Mouse (Mus musculus) G1E (cell line): ENCODE results near the gene Olfr91. TPM values are rescaled to one million over a fixed set of nuclear protein-coding genes. Genes with fewer than 3 reads are reported as not detected.

Source experiments
- ATAC-seq: 2 replicates; pipeline ENCODE4 v1.8.0; 2016; ENCODE audit warnings: mild to moderate bottlenecking; ENCODE audit not compliant: insufficient number of reproducible peaks, poor library complexity, low FRiP score, severe bottlenecking; ENCODE audit errors: extremely low read depth
- DNase-seq: peaks from one replicate; pipeline ENCODE4 v3.0.0; 2012; ENCODE audit warnings: low spot score
- H3K27me3 ChIP-seq: 2 replicates; pipeline ENCODE4 v1.6.1; 2012; ENCODE audit warnings: mild to moderate bottlenecking, low read length, inconsistent platforms; ENCODE audit not compliant: insufficient read depth
- H3K36me3 ChIP-seq: replicated peaks from 2 replicates; pipeline ENCODE3; 2012; ENCODE audit warnings: mild to moderate bottlenecking, inconsistent platforms
- H3K4me1 ChIP-seq: 2 replicates; pipeline ENCODE4 v1.6.1; 2012; ENCODE audit warnings: low read depth, low read length, inconsistent platforms, mixed read lengths; ENCODE audit not compliant: insufficient read depth
- H3K4me3 ChIP-seq: 2 replicates; pipeline ENCODE4 v1.5.1; 2012; ENCODE audit warnings: low read depth, mild to moderate bottlenecking, inconsistent platforms, low read length, moderate library complexity, mixed read lengths
- H3K9me3 ChIP-seq: replicated peaks from 2 replicates; pipeline ENCODE4 v1.6.1; 2012; ENCODE audit warnings: inconsistent platforms
- CTCF ChIP-seq: IDR thresholded peaks from 2 replicates; pipeline ENCODE4 v1.5.1; 2012; ENCODE audit warnings: low read depth, low read length, inconsistent platforms, mixed read lengths
- GATA1 ChIP-seq: IDR thresholded peaks from 2 replicates; pipeline ENCODE4 v1.6.1; 2012; ENCODE audit warnings: borderline replicate concordance, low read length, inconsistent platforms, mixed read lengths
- GATA2 ChIP-seq: IDR thresholded peaks from 2 replicates; pipeline ENCODE4 v1.6.1; 2012; ENCODE audit warnings: low read depth, low read length, inconsistent platforms, borderline replicate concordance
- POLR2AphosphoS5 ChIP-seq: IDR thresholded peaks from 2 replicates; pipeline ENCODE4 v1.6.1; 2012; ENCODE audit warnings: low read depth, low read length, inconsistent platforms; ENCODE audit not compliant: insufficient replicate concordance
- TAL1 ChIP-seq: conservative IDR thresholded peaks from 2 replicates; pipeline ENCODE4 v1.6.1; 2012; ENCODE audit warnings: low read depth, low read length, inconsistent platforms, mixed read lengths
- polyA plus RNA-seq: library from polyadenylated mRNA; stranded (reverse); fragments of >175 nt; gene quantifications from 2 replicates; pipeline ENCODE4 v1.2.3, GENCODE M21; 2012
- total RNA-seq, 2 experiments: library from RNA; stranded (forward) in 1 of 2; stranded (reverse) in 1 of 2; fragments of 200-1000 nt in 1 of 2; fragments of >200 nt in 1 of 2; fragmentation: Nextera tagmentation in 1 of 2; gene quantifications; 2 replicates each; pipeline ENCODE4 v1.2.3; 2014 to 2017

Olfr91 gene
- total and polyA plus RNA-seq, 3 experiments: 0.05 TPM; not detected in 2

- ATAC-seq (no peak), DNase-seq (no peak)
- no peak for TF ChIP-seq POLR2AphosphoS5
- TF ChIP-seq GATA1: no peak
- no peak for TF ChIP-seq GATA2
- TF ChIP-seq CTCF: no peak
- TF ChIP-seq TAL1: no peak
- peaks cover 11% of the 10 kb centered on the region; the same call in 1 of the 2 replicates for H3K27me3 ChIP-seq
- H3K9me3 ChIP-seq: no peaks in the 10 kb centered on the region
- peaks cover 41% of the 10 kb centered on the region for H3K4me1 ChIP-seq
- peaks cover 49% of the 10 kb centered on the region for H3K36me3 ChIP-seq
- H3K4me3 ChIP-seq: no peak overlapping the region
Measured at GRCm38 (mm10) chr17:37050876-37051275, 47.2 kb downstream of the Olfr91 start.

DNA sequence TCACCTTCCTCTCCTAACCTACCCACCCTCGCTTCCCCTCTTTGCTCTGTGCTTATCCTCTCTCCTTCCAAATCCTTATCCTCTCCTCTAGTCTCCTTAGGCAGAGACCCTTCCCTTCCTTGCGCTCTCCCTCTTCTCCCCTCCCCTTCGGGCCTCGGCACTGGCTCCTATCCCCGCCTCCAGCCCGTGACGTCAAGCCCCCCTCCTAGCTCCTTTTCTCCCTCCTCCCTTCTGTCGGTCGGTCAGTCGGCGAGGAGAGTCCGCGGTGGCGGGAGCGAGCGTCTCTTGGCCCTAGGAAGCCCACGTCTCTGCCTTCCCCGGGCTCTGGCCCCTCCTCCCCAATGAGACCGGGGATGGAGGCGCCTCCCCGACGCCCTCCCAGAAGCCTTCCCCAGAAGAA, 47.7 kb downstream of the Olfr91 start:
- H3K27me3 ChIP-seq: peaks cover 14% of the 10 kb centered on the region; the same call in 1 of the 2 replicates
- ATAC-seq: no peak
- no peak for DNase-seq

DNA sequence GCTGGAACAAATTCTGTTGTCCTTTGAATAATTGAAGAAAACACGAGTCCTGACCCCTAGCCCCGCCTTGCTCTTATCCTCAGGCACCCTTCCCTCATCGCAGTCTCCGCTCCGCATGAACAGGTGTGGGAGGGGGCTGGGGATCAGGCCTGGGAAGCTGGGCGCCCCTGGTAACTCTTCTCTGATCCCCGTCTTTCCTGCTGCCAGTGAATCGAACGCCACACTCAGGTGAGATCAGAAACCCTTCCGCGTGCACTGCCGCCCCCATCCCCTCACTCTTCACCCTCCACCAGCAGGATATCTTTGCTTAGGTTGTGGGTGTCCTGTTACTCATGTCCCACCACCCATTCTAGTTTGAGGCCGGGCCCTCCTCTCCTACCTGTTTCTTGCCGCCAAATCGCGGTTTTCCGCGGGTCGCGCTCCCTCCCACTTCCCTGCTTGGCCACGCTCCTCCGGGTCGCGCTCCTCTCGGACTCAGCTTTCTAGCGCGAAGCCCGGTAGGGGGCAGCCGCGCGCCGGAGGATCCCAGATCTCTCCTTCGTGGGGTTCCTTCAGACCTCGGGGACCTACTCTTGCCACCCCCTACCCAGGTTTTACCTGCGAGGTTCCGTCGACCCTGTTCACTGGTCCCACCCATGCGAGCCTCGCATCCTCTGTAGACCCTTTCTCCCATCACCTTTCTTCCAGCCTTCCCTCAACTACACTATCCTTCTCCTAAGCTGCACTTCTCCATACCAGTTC, 48.3 kb downstream of the Olfr91 start:
- DNase-seq (no peak), ATAC-seq (no peak)
- TF ChIP-seq TAL1 (no peak), POLR2AphosphoS5 (no peak), GATA1 (no peak), CTCF (no peak), GATA2 (no peak)
- peaks cover 48% of the 10 kb centered on the region for H3K4me1 ChIP-seq
- no peaks in the 10 kb centered on the region for H3K9me3 ChIP-seq
- no peak overlapping the region for H3K4me3 ChIP-seq
- H3K27me3 ChIP-seq: peaks cover 17% of the 10 kb centered on the region; the same call in 1 of the 2 replicates
- peaks cover 37% of the 10 kb centered on the region for H3K36me3 ChIP-seq

More for the DNA sequence above, 47.7 kb downstream of the Olfr91 start:
- TF ChIP-seq GATA2: no peak
- no peak for TF ChIP-seq POLR2AphosphoS5
- TF ChIP-seq TAL1: no peak
- no peak for TF ChIP-seq CTCF
- no peak for TF ChIP-seq GATA1
- Histone ChIP-seq H3K4me3 (no peak overlapping the region), H3K36me3 (peaks cover 44% of the 10 kb centered on the region), H3K9me3 (no peaks in the 10 kb centered on the region), H3K4me1 (peaks cover 46% of the 10 kb centered on the region)

- Histone ChIP-seq H3K4me3 (no peak overlapping the region), H3K4me1 (peaks cover 42% of the 10 kb centered on the region), H3K9me3 (no peaks in the 10 kb centered on the region), H3K36me3 (peaks cover 28% of the 10 kb centered on the region), H3K27me3 (peaks cover 22% of the 10 kb centered on the region)
- TF ChIP-seq GATA1: no peak
- no peak for TF ChIP-seq CTCF
- no peak for TF ChIP-seq POLR2AphosphoS5
- TF ChIP-seq TAL1: no peak
- TF ChIP-seq GATA2: no peak
- DNase-seq (no peak), ATAC-seq (no peak)
Measured at GRCm38 (mm10) chr17:37048383-37048782, 49.7 kb downstream of the Olfr91 start.

DNA sequence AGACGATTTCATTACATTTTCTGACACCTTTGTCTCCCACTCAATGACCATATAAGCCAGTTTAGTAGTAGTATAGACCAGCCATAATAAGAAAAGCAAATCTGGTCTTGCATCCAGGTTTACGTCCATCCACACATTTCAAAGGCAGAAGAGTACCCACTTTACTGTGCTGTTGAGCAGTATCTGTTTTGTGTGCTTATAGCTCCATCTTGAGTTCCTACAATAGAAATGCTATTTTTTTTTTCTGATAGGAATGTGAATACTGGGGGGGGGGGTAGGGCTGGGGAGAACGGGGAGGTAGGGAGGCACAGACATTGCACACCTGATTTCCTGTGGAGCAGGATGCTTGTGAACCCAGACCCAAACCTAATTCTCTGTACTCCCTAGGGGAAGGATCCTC, 50.1 kb downstream of the Olfr91 start:
- no peak for DNase-seq
- TF ChIP-seq GATA2 (no peak), GATA1 (no peak), TAL1 (no peak), CTCF (no peak), POLR2AphosphoS5 (no peak)
- peaks cover 28% of the 10 kb centered on the region for H3K36me3 ChIP-seq
- H3K4me1 ChIP-seq: peaks cover 42% of the 10 kb centered on the region
- H3K9me3 ChIP-seq: no peaks in the 10 kb centered on the region
- peaks cover 22% of the 10 kb centered on the region for H3K27me3 ChIP-seq
- no peak overlapping the region for H3K4me3 ChIP-seq
- ATAC-seq: no peak

GRCm38 (mm10) chr17:37047332-37047976, 50.6 kb downstream of the Olfr91 start:
- Histone ChIP-seq H3K4me1 (peaks cover 42% of the 10 kb centered on the region), H3K9me3 (no peaks in the 10 kb centered on the region), H3K4me3 (peak overlapping the region; percentile 82; the same call in 1 of the 2 replicates), H3K27me3 (peaks cover 22% of the 10 kb centered on the region), H3K36me3 (peaks cover 28% of the 10 kb centered on the region)
- DNase-seq: no peak
- TF ChIP-seq CTCF (no peak), TAL1 (no peak), POLR2AphosphoS5 (no peak), GATA1 (no peak), GATA2 (no peak)
- ATAC-seq: no peak
